25 mouse cellular contexts compared by ENCODE assay signal in genomic region chr7:119230971-119231370, GRCm38 (mm10). TPM values are rescaled to one million over a fixed set of nuclear protein-coding genes. Genes with fewer than 3 reads are reported as not detected.
"Had no signal": no experiment of that assay in that cellular context is flagged by ENCODE, and none has a peak within 500 bp of the region (broad histone marks: within the 10 kb centered on the region; RNA-seq: fewer than 3 reads in every experiment).

No protein-coding gene starts in this region.

- ATAC-seq: midbrain, embryonic 16.5 days had no signal

- H3K27me3 ChIP-seq: midbrain, embryonic 12.5 days; neural tube, embryonic 13.5 days; neural tube, embryonic 15.5 days had no signal

- H3K36me3 ChIP-seq: midbrain, embryonic 10.5 days; midbrain, embryonic 12.5 days; neural tube, embryonic 13.5 days; neural tube, embryonic 15.5 days had no signal

- DNase-seq: lung, adult 18-20 months; lung, embryonic 14.5 days; lung, postnatal 10 days; lung, postnatal 4 days; midbrain, embryonic 14.5 days; right cerebral cortex, adult 18-20 months; right cerebral cortex, postnatal 25 days; right cerebral cortex, postnatal 4 days; spleen, adult 18-20 months; thymus, adult 18-20 months; thymus, postnatal 14 days; thymus, postnatal 36 days had no signal

- H3K27ac ChIP-seq: midbrain, embryonic 10.5 days; midbrain, embryonic 12.5 days; neural tube, embryonic 13.5 days; neural tube, embryonic 15.5 days had no signal

- H3K9ac ChIP-seq: lung, embryonic 14.5 days; midbrain, embryonic 12.5 days; neural tube, embryonic 13.5 days; neural tube, embryonic 15.5 days had no signal

- H3K4me2 ChIP-seq: lung, embryonic 14.5 days; midbrain, embryonic 12.5 days; neural tube, embryonic 13.5 days; neural tube, embryonic 15.5 days had no signal

- H3K9me3 ChIP-seq: midbrain, embryonic 10.5 days; midbrain, embryonic 12.5 days; neural tube, embryonic 13.5 days; neural tube, embryonic 15.5 days had no signal

- H3K4me3 ChIP-seq: midbrain, embryonic 10.5 days; midbrain, embryonic 12.5 days; myocyte; neural tube, embryonic 13.5 days; neural tube, embryonic 15.5 days had no signal

- H3K4me1 ChIP-seq: midbrain, embryonic 10.5 days; neural tube, embryonic 13.5 days; neural tube, embryonic 15.5 days had no signal

RNA-seq across cellular contexts. Expression of gene Gpr139, which starts 46.6 kb away (rescaled TPM):
- total RNA-seq: megakaryocyte, adult 5-6 weeks; megakaryocyte-erythroid progenitor cell, adult 5-6 weeks had no signal
- polyA plus RNA-seq: liver, embryonic 16.5 days; lung, embryonic 14.5 days; lung, embryonic 16.5 days; myocyte; small intestine, adult 2 months; stomach, embryonic 14.5 days; thymus, postnatal 0 days had no signal
